Mouse (Mus musculus) bone marrow, adult 2 months (tissue): Measurements from ENCODE around the gene Kcnj14. TPM values are rescaled to one million over a fixed set of nuclear protein-coding genes. Genes with fewer than 3 reads are reported as not detected.

ENCODE experiments used
- H3K27ac ChIP-seq: fragments of 200-500 bp; 2 replicates; pipeline ENCODE4 v1.5.1; 2012; ENCODE audit warnings: low read depth, mild to moderate bottlenecking, control low read depth, inconsistent platforms, low read length; ENCODE audit not compliant: control insufficient read depth, poor library complexity, insufficient read depth
- H3K4me1 ChIP-seq: fragments of 200-500 bp; 2 replicates; pipeline ENCODE4 v1.6.1; 2011; ENCODE audit warnings: low read length; ENCODE audit not compliant: control insufficient read depth, insufficient read depth
- H3K4me3 ChIP-seq: fragments of 200-500 bp; replicated peaks from 2 replicates; pipeline ENCODE3; 2011; ENCODE audit warnings: mild to moderate bottlenecking, low read depth, low read length, control low read depth; ENCODE audit not compliant: control insufficient read depth
- CTCF ChIP-seq: fragments of 200-500 bp; IDR thresholded peaks from 2 replicates; pipeline ENCODE4 v1.5.1; 2011; ENCODE audit warnings: low read length, control low read depth; ENCODE audit not compliant: control insufficient read depth, insufficient read depth
- POLR2A ChIP-seq: fragments of 200-500 bp; IDR thresholded peaks from 2 replicates; pipeline ENCODE4 v1.6.1; 2011; ENCODE audit warnings: low read depth, mild to moderate bottlenecking, control low read depth, low read length, borderline replicate concordance; ENCODE audit not compliant: control insufficient read depth
- WGBS: fragments of 180-500 bp; shearing (Covaris S2); methylation state at CpG from one replicate; pipeline ENCODE4 v1.1.7; 2018; 5-methylcytosine and 5-hydroxymethylcytosine counted together
- polyA plus RNA-seq: library from polyadenylated mRNA; stranded (reverse); fragments of >200 nt; gene quantifications from 2 replicates; pipeline ENCODE4 v1.2.4, GENCODE M21; 2011; ENCODE audit warnings: low replicate concordance; ENCODE audit not compliant: missing spikeins, insufficient read depth, insufficient read length

Kcnj14 gene
- polyA plus RNA-seq, 1 experiment, result 2.6 TPM

GRCm38 (mm10) chr7:45793969-45794585 is 30.5 kb downstream of the Kcnj14 start:
- Histone ChIP-seq H3K4me1 (peaks cover 1% of the 10 kb centered on the region), H3K27ac (no peak overlapping the region), H3K4me3 (no peak overlapping the region)
- TF ChIP-seq CTCF, result no peak
- TF ChIP-seq POLR2A, result no peak
- WGBS, result 83% methylated on average over 44 of the region's 44 CpGs

GRCm38 (mm10) chr7:45793240-45793639 is 31.3 kb downstream of the Kcnj14 start:
- 73% methylated on average over 24 of the region's 24 CpGs for WGBS
- Histone ChIP-seq H3K4me1 (peaks cover 1% of the 10 kb centered on the region), H3K4me3 (no peak overlapping the region), H3K27ac (no peak overlapping the region)
- TF ChIP-seq CTCF, result no peak
- TF ChIP-seq POLR2A, result no peak

GRCm38 (mm10) chr7:45791756-45792490 is 32.7 kb downstream of the Kcnj14 start:
- no peak for TF ChIP-seq POLR2A
- TF ChIP-seq CTCF, result no peak
- WGBS, result 68% methylated on average over 17 of the region's 17 CpGs

GRCm38 (mm10) chr7:45790721-45791120 is 33.9 kb downstream of the Kcnj14 start:
- Histone ChIP-seq H3K4me3 (no peak overlapping the region), H3K4me1 (no peaks in the 10 kb centered on the region)
- 44% methylated on average over 6 of the region's 6 CpGs for WGBS

More at GRCm38 (mm10) chr7:45791756-45792490, 32.7 kb downstream of the Kcnj14 start:
- no peak overlapping the region for H3K4me3 ChIP-seq
- peaks cover 1% of the 10 kb centered on the region for H3K4me1 ChIP-seq
- no peak overlapping the region for H3K27ac ChIP-seq

GRCm38 (mm10) chr7:45787642-45788041 is 36.9 kb downstream of the Kcnj14 start:
- Histone ChIP-seq H3K4me1 (peaks cover 2% of the 10 kb centered on the region), H3K4me3 (no peak overlapping the region), H3K27ac (no peak overlapping the region)
- TF ChIP-seq POLR2A (no peak), CTCF (no peak)
- 81% methylated on average over 22 of the region's 22 CpGs for WGBS

More at GRCm38 (mm10) chr7:45790721-45791120, 33.9 kb downstream of the Kcnj14 start:
- H3K27ac ChIP-seq, result no peak overlapping the region
- no peak for TF ChIP-seq CTCF
- TF ChIP-seq POLR2A, result no peak

DNA sequence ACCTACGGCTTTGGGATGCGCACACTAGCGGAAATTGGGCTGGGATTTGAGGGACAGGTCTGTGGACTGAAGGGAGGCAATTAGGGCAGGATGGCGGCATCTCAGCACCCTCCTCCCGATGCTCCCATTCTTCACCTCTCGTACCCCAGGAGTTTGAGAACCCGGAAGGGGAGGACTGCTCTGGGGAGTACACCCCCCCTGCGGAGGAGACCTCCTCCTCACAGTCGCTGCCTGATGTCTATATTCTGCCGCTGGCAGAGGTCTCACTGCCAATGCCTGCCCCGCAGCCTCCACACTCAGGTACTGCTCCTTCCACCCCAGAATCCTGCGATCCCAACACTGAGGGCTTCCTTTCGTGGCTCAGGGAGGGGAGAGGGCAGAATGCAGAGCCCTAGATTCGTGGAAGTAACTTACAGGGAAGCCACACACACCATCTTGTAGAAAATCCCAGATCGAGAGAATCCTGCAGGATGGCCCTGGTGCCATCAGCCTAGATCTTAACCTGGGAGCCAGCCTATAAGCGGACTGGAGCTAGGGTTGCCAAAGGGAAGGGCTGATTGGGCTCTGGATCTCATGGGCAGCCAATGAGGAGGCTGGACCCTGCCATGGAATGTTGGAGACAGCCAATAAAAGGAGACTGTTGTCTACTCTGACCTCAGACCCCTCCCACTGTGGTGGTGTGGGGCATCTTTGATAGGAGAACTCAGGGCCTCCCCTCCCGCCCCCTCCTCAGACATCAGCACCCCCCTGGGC is 37.7 kb downstream of the Kcnj14 start:
- Histone ChIP-seq H3K4me3 (no peak overlapping the region), H3K27ac (no peak overlapping the region), H3K4me1 (peaks cover 2% of the 10 kb centered on the region)
- 21% methylated on average over 17 of the region's 17 CpGs for WGBS
- TF ChIP-seq POLR2A (no peak), CTCF (no peak)

DNA sequence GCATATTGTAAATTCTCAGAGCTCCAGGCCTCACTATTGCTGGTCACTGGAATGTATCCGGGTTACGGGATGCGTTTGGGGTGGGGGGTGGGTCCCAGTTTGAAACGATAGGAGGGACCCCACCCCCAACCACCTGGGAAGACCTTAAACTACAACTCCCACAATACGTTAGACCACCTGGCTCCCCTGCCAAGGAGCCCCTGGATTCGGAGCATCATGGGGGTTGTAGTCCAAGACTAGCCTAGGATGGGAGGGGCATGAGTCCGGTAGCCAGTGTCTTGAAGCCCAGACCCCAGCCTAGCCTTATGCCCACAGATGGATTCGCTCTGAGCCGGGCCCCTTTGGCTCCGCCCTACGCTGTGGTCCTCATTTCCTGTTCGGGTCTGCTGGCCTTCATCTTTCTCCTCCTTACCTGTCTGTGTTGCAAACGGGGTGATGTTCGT is 38.4 kb downstream of the Kcnj14 start:
- 8% methylated on average over 14 of the region's 14 CpGs for WGBS
- Histone ChIP-seq H3K4me3 (no peak overlapping the region), H3K4me1 (peaks cover 2% of the 10 kb centered on the region), H3K27ac (no peak overlapping the region)
- TF ChIP-seq CTCF, result no peak
- no peak for TF ChIP-seq POLR2A
